Mouse (Mus musculus) CD4-positive naive resting alpha-beta T cell, adult 76 days (primary cell): ENCODE results near the gene Mterf2. TPM values are rescaled to one million over a fixed set of nuclear protein-coding genes. Genes with fewer than 3 reads are reported as not detected.

ENCODE experiments used
- total RNA-seq: library from RNA; stranded (reverse); gene quantifications from one replicate; pipeline ENCODE4 v1.2.4, GENCODE M21; 2023

Gene Mterf2
- total RNA-seq = 6.9 TPM

DNA sequence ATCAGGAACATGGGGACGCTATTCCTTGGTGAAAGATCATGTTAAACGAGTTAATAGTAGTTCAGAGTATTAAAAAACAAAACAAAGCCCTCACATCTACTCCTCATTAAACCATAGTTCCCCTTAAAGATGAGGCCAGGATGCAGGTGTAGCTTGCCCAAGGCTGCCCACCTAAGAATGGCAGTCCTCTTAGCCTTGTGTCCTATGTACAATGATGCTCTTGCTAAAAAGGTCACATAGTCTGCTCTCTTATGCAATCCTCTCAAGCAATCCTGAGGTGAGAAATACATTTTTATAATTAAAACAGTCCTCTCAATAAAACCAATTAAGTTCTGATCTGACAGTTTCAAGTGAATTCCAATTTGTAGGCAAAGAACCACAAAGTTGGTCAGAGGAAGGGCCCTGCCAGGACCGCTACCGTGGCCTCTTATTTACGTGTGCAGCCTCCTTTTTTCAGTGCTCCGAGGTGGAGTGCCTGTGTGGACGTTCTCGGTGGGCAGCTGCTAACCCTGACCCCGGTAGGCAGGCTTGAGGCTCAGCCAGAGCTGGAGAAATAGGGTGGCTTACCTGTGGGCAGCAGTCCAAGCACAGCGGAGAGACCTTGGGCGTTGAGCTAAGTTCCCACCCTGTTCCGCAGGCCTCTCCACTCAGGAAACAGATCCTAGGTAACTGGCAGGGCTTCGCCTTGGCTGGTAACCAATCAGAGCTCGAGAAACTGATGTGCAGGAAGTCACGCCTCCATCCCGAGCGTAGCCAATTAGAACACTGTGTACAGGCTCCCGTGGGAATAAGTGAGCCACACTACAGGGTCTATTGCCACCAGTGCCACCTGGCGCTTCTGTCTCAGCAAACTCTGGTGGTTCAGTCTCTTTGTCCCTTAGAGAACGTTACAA lies at the start of gene Mterf2:
Mterf2 (minus strand) TSS at position 633 of the 893 bp plus-strand sequence.

GRCm38 (mm10) chr10:85102247-85103084 lies 25.4 kb downstream of the Mterf2 start, which contains the start of the genes Fhl4 and Tmem263:
Fhl4 (minus strand) TSS chr10:85102495.
Tmem263 (plus strand) TSS chr10:85102627.

Other genes with a start within 250 kb of the Mterf2 start
- 31.0 TPM for gene Ric8b, start 210.4 kb downstream of the Mterf2 start, total RNA-seq
- 0.44 TPM for gene Fhl4, start 25.5 kb downstream of the Mterf2 start, total RNA-seq
- 7.9 TPM for gene Tmem263, start 25.4 kb downstream of the Mterf2 start, total RNA-seq
- 39.7 TPM for gene Cry1, start 57.0 kb upstream of the Mterf2 start, total RNA-seq